Mouse (Mus musculus): ENCODE measurements around the gene Elk3. TPM values are rescaled to one million over a fixed set of nuclear protein-coding genes. Genes with fewer than 3 reads are reported as not detected.

Gene Elk3
- polyA plus RNA-seq, 1 experiment, result 11.0 TPM

DNA sequence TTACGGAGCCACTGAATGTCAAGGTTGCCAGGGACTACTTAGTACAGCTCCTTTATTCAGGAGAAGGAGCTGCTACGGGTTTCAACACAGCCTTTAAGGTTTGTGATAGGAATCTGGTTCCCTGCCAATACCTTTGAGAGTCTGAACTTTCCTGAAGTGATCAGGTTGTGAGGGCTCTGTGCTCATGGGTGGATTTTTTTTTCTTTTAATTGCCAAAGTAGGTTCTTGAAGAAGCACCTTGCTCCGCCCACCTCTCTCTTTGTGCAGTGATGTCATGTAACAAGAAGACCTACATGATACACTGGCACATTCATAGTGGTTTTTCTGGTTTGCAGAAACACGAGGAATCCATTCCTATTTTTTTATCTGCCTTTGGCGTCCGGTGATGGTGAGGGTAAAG, 16.3 kb upstream of the Elk3 start:
- no peak overlapping the region for H3K4me3 ChIP-seq (ENCODE audit: low read depth, low read length)

DNA sequence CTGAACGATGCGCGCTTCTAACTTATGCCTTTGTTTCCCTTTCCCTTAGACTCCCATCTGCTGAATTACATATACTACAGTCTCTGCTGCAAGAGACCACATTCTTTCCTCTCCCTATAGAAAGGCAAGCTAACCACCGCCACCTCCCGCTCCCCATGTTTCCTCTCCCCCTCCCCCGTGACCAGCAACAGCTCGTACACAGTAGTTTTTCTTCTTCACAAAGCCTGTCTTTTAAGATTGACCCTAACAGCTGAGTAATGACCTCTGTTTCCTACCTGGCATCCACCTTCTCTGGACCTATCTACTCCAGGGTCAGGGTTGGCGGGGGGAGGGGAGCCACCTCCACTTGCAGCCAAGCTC, 15.8 kb upstream of the Elk3 start:
- no peak overlapping the region for H3K9ac ChIP-seq (ENCODE audit: low read depth, poor library complexity, severe bottlenecking)
- H3K27ac ChIP-seq (ENCODE audit: insufficient read depth, low read length), result no peak overlapping the region
- H3K36me3 ChIP-seq (ENCODE audit: control insufficient read depth, insufficient read depth, low read length, poor library complexity, severe bottlenecking), result no peaks in the 10 kb centered on the region
- H3K4me3 ChIP-seq (ENCODE audit: low read depth, low read length), result no peak overlapping the region
- no peaks in the 10 kb centered on the region for H3K9me3 ChIP-seq (replicated peaks; ENCODE audit: control insufficient read depth, insufficient read depth, low read length, poor library complexity, severe bottlenecking)
- H3K27me3 ChIP-seq (ENCODE audit: control insufficient read depth, insufficient read depth, low read length, poor library complexity, severe bottlenecking), result no peaks in the 10 kb centered on the region
- peaks cover 3% of the 10 kb centered on the region for H3K4me1 ChIP-seq (ENCODE audit: control insufficient read depth, insufficient read depth, low read length)
- TF ChIP-seq POLR2A (IDR thresholded peaks at IDR 0.05; ENCODE audit: insufficient read depth, low read length) (no peak), CTCF (IDR thresholded peaks at IDR 0.05; ENCODE audit: low read depth, low read length) (no peak), EP300 (IDR thresholded peaks at IDR 0.05; ENCODE audit: insufficient read depth, low read depth, low read length) (no peak)

More for the DNA sequence above, 16.3 kb upstream of the Elk3 start:
- Histone ChIP-seq H3K9me3 (replicated peaks; ENCODE audit: control insufficient read depth, insufficient read depth, low read length, poor library complexity, severe bottlenecking) (no peaks in the 10 kb centered on the region), H3K4me1 (ENCODE audit: control insufficient read depth, insufficient read depth, low read length) (peaks cover 3% of the 10 kb centered on the region), H3K36me3 (ENCODE audit: control insufficient read depth, insufficient read depth, low read length, poor library complexity, severe bottlenecking) (no peaks in the 10 kb centered on the region), H3K9ac (ENCODE audit: low read depth, poor library complexity, severe bottlenecking) (no peak overlapping the region), H3K27ac (ENCODE audit: insufficient read depth, low read length) (no peak overlapping the region), H3K27me3 (ENCODE audit: control insufficient read depth, insufficient read depth, low read length, poor library complexity, severe bottlenecking) (no peaks in the 10 kb centered on the region)
- TF ChIP-seq POLR2A (IDR thresholded peaks at IDR 0.05; ENCODE audit: insufficient read depth, low read length) (no peak), CTCF (IDR thresholded peaks at IDR 0.05; ENCODE audit: low read depth, low read length) (no peak), EP300 (IDR thresholded peaks at IDR 0.05; ENCODE audit: insufficient read depth, low read depth, low read length) (no peak)

DNA sequence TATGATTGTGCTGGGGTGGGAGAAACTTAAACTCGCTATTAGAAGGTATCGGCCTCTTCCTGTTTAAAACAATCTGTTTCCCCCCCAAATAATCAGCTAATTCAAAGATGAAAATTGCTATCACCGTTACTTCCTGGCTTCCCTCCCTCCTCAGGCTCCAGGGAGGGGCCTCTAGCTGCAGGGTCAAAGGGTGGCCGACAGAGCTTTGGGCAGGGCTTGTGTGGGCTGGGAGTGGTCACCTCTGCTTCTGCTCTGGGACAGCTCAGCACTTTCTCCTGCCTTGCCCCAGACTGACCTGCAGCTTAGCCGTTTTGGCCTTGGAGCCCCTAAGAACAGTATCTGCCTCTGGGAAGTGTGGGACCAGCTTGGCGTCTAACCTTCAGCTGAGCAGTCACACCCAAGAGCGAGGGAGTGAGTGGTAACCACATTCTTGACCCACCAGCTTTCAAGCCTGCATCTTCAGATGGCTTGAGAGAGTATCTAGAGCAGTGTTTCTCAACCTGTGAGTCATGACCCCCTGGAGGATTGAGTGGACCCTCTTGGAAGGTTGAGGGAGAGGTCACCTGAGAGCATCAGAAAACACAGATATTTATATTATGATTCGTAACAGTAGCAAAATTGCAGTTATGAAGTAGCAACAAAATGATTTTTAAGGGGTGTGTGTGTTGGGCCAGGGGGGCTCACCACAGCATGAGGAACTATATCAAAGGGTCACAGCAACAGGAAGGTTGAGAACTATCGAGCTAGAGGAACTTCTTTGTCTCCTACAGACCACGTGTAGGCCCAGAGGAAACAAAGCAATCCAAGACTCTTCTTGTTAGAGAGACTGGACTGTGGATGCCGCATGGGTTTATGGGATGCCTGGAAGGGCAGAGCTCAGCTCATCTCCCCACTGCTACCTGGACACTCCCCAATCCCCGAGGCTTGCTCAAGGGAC, 15.1 kb upstream of the Elk3 start:
- H3K4me3 ChIP-seq (ENCODE audit: low read depth, low read length), result no peak overlapping the region
- H3K27ac ChIP-seq (ENCODE audit: insufficient read depth, low read length), result no peak overlapping the region
- no peak overlapping the region for H3K9ac ChIP-seq (ENCODE audit: low read depth, poor library complexity, severe bottlenecking)
- no peaks in the 10 kb centered on the region for H3K27me3 ChIP-seq (ENCODE audit: control insufficient read depth, insufficient read depth, low read length, poor library complexity, severe bottlenecking)
- no peaks in the 10 kb centered on the region for H3K9me3 ChIP-seq (replicated peaks; ENCODE audit: control insufficient read depth, insufficient read depth, low read length, poor library complexity, severe bottlenecking)
- H3K4me1 ChIP-seq (ENCODE audit: control insufficient read depth, insufficient read depth, low read length), result peaks cover 3% of the 10 kb centered on the region
- H3K36me3 ChIP-seq (ENCODE audit: control insufficient read depth, insufficient read depth, low read length, poor library complexity, severe bottlenecking), result no peaks in the 10 kb centered on the region
- no peak for TF ChIP-seq EP300 (IDR thresholded peaks at IDR 0.05; ENCODE audit: insufficient read depth, low read depth, low read length)
- no peak for TF ChIP-seq POLR2A (IDR thresholded peaks at IDR 0.05; ENCODE audit: insufficient read depth, low read length)
- no peak for TF ChIP-seq CTCF (IDR thresholded peaks at IDR 0.05; ENCODE audit: low read depth, low read length)

DNA sequence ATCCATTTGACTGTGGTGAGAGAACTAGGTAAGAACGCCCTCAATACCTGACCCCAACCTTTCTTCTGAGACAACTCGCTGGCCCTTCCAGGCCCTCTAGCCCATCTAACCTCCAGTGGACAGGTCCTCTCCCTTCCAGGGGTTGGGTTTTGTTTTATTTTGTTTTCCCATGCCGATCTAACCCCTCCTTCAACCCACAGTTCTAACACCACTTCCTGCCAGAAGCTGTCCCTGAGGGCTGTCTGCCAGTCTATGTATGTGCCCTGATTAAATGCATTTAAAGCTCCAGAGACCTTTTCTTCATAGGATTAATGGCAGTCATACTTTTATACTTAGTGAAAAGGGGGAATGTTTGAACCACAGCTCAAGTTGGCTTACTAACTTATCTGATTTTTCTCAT, 14.4 kb upstream of the Elk3 start:
- Histone ChIP-seq H3K4me3 (ENCODE audit: low read depth, low read length) (no peak overlapping the region), H3K27me3 (ENCODE audit: control insufficient read depth, insufficient read depth, low read length, poor library complexity, severe bottlenecking) (no peaks in the 10 kb centered on the region), H3K36me3 (ENCODE audit: control insufficient read depth, insufficient read depth, low read length, poor library complexity, severe bottlenecking) (no peaks in the 10 kb centered on the region), H3K27ac (ENCODE audit: insufficient read depth, low read length) (no peak overlapping the region), H3K9me3 (replicated peaks; ENCODE audit: control insufficient read depth, insufficient read depth, low read length, poor library complexity, severe bottlenecking) (no peaks in the 10 kb centered on the region), H3K9ac (ENCODE audit: low read depth, poor library complexity, severe bottlenecking) (no peak overlapping the region), H3K4me1 (ENCODE audit: control insufficient read depth, insufficient read depth, low read length) (peaks cover 3% of the 10 kb centered on the region)
- TF ChIP-seq CTCF (IDR thresholded peaks at IDR 0.05; ENCODE audit: low read depth, low read length) (no peak), EP300 (IDR thresholded peaks at IDR 0.05; ENCODE audit: insufficient read depth, low read depth, low read length) (no peak), POLR2A (IDR thresholded peaks at IDR 0.05; ENCODE audit: insufficient read depth, low read length) (no peak)

- Histone ChIP-seq H3K27ac (ENCODE audit: insufficient read depth, low read length) (no peak overlapping the region), H3K36me3 (ENCODE audit: control insufficient read depth, insufficient read depth, low read length, poor library complexity, severe bottlenecking) (no peaks in the 10 kb centered on the region), H3K4me3 (ENCODE audit: low read depth, low read length) (no peak overlapping the region), H3K27me3 (ENCODE audit: control insufficient read depth, insufficient read depth, low read length, poor library complexity, severe bottlenecking) (no peaks in the 10 kb centered on the region), H3K4me1 (ENCODE audit: control insufficient read depth, insufficient read depth, low read length) (peaks cover 3% of the 10 kb centered on the region), H3K9me3 (replicated peaks; ENCODE audit: control insufficient read depth, insufficient read depth, low read length, poor library complexity, severe bottlenecking) (no peaks in the 10 kb centered on the region), H3K9ac (ENCODE audit: low read depth, poor library complexity, severe bottlenecking) (no peak overlapping the region)
- TF ChIP-seq CTCF (IDR thresholded peaks at IDR 0.05; ENCODE audit: low read depth, low read length) (no peak), EP300 (IDR thresholded peaks at IDR 0.05; ENCODE audit: insufficient read depth, low read depth, low read length) (no peak), POLR2A (IDR thresholded peaks at IDR 0.05; ENCODE audit: insufficient read depth, low read length) (no peak)
Measured at GRCm38 (mm10) chr10:93324438-93324837, 13.5 kb upstream of the Elk3 start.

DNA sequence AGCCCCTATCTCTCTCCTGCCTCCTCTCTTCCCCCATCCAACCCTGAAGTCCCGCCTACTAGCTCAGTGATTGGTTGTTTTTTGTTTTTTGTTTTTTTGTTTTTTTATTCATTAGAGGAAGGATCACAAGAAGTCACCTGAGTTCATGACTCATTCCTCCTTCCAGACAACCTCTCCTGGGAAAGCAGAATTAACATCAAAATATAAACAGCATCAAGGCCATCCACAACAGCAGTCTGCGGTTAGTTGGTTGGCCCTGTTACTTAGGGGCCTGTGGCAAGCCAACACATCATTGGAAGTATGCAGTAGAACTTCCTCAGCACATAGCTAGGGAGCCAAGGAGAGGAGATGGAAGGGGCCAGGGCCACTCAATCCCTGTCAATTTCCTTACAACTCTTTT, 12.7 kb upstream of the Elk3 start:
- H3K9ac ChIP-seq (ENCODE audit: low read depth, poor library complexity, severe bottlenecking), result no peak overlapping the region
- no peak for TF ChIP-seq EP300 (IDR thresholded peaks at IDR 0.05; ENCODE audit: insufficient read depth, low read depth, low read length)
- no peak for TF ChIP-seq POLR2A (IDR thresholded peaks at IDR 0.05; ENCODE audit: insufficient read depth, low read length)
- no peak for TF ChIP-seq CTCF (IDR thresholded peaks at IDR 0.05; ENCODE audit: low read depth, low read length)
- no peaks in the 10 kb centered on the region for H3K9me3 ChIP-seq (replicated peaks; ENCODE audit: control insufficient read depth, insufficient read depth, low read length, poor library complexity, severe bottlenecking)
- H3K27me3 ChIP-seq (ENCODE audit: control insufficient read depth, insufficient read depth, low read length, poor library complexity, severe bottlenecking), result no peaks in the 10 kb centered on the region
- no peak overlapping the region for H3K27ac ChIP-seq (ENCODE audit: insufficient read depth, low read length)
- H3K4me3 ChIP-seq (ENCODE audit: low read depth, low read length), result no peak overlapping the region
- H3K4me1 ChIP-seq (ENCODE audit: control insufficient read depth, insufficient read depth, low read length), result peaks cover 3% of the 10 kb centered on the region
- H3K36me3 ChIP-seq (ENCODE audit: control insufficient read depth, insufficient read depth, low read length, poor library complexity, severe bottlenecking), result no peaks in the 10 kb centered on the region
